Mouse (Mus musculus) granulocyte monocyte progenitor cell, adult 5-6 weeks (primary cell): ENCODE measurements around the gene Sstr2. TPM values are rescaled to one million over a fixed set of nuclear protein-coding genes. Genes with fewer than 3 reads are reported as not detected.
A peak's percentile ranks its signal among the peaks of the same experiment; 100 is the strongest.

ENCODE experiments used
- ATAC-seq: replicated peaks from 2 replicates; pipeline ENCODE4 v1.8.0; 2016; ENCODE audit warnings: mild to moderate bottlenecking, moderate TSS enrichment, inconsistent platforms; ENCODE audit not compliant: poor library complexity, severe bottlenecking
- total RNA-seq, 2 experiments: library from RNA; stranded (forward) in 1 of 2; stranded (reverse) in 1 of 2; fragments of 200-712, 200-1000 nt in 1 of 2; fragments of >200 nt in 1 of 2; fragmentation: Nextera tagmentation in 1 of 2; gene quantifications; 2 replicates each; pipeline ENCODE4 v1.2.3; 2014 to 2017

The Sstr2 gene
- total RNA-seq, 2 experiments from 2014 or later, result 1.2 TPM; not detected in 1

- no peak for ATAC-seq
Measured at GRCm38 (mm10) chr11:113618303-113618671, 855 bp upstream of the Sstr2 start.

- no peak for ATAC-seq
Measured at GRCm38 (mm10) chr11:113619420-113620080, 408 bp downstream of the Sstr2 start.

- no peak for ATAC-seq
Measured at GRCm38 (mm10) chr11:113621001-113621400, 1.9 kb downstream of the Sstr2 start.

- ATAC-seq, result no peak
Measured at GRCm38 (mm10) chr11:113622028-113622427, 2.9 kb downstream of the Sstr2 start.

- ATAC-seq, result no peak
Measured at GRCm38 (mm10) chr11:113625437-113625836, 6.3 kb downstream of the Sstr2 start.

- ATAC-seq, result no peak; the same call in 1 of the 2 replicates
Measured at GRCm38 (mm10) chr11:113627785-113628184, 8.6 kb downstream of the Sstr2 start.

GRCm38 (mm10) chr11:113630642-113631041 lies 11.5 kb downstream of the Sstr2 start:
- ATAC-seq, result no peak

- no peak for ATAC-seq
Measured at GRCm38 (mm10) chr11:113631302-113631701, 12.2 kb downstream of the Sstr2 start.

GRCm38 (mm10) chr11:113631862-113632261 lies 12.7 kb downstream of the Sstr2 start:
- ATAC-seq, result no peak

GRCm38 (mm10) chr11:113632303-113632702 lies 13.2 kb downstream of the Sstr2 start:
- ATAC-seq, result no peak

GRCm38 (mm10) chr11:113633398-113633797 lies 14.3 kb downstream of the Sstr2 start:
- ATAC-seq, result peak; percentile 77

GRCm38 (mm10) chr11:113634699-113635121 lies 15.6 kb downstream of the Sstr2 start:
- no peak for ATAC-seq

- peak; percentile 89 for ATAC-seq
Measured at GRCm38 (mm10) chr11:113638680-113639079, 19.5 kb downstream of the Sstr2 start.

GRCm38 (mm10) chr11:113645181-113645580 lies 26.0 kb downstream of the Sstr2 start:
- no peak for ATAC-seq

GRCm38 (mm10) chr11:113648152-113648551 lies 29.0 kb downstream of the Sstr2 start:
- peak; percentile 68 for ATAC-seq

GRCm38 (mm10) chr11:113648690-113649352 lies 29.7 kb downstream of the Sstr2 start, which contains the start of gene Cog1:
Gene Cog1, plus strand, starts transcription at chr11:113649169.
- no peak for ATAC-seq

- ATAC-seq, result peak; percentile 53
Measured at GRCm38 (mm10) chr11:113649353-113650210, 30.4 kb downstream of the Sstr2 start, which contains the start of gene Slc39a11. Gene Slc39a11, minus strand, starts transcription at chr11:113650079.

- ATAC-seq, result peak; percentile 57
Measured at GRCm38 (mm10) chr11:113651206-113651906, 32.2 kb downstream of the Sstr2 start.

GRCm38 (mm10) chr11:113651907-113652273 lies 32.7 kb downstream of the Sstr2 start:
- no peak for ATAC-seq

- ATAC-seq, result no peak
Measured at GRCm38 (mm10) chr11:113652516-113652915, 33.4 kb downstream of the Sstr2 start.
